In the genomic region with DNA sequence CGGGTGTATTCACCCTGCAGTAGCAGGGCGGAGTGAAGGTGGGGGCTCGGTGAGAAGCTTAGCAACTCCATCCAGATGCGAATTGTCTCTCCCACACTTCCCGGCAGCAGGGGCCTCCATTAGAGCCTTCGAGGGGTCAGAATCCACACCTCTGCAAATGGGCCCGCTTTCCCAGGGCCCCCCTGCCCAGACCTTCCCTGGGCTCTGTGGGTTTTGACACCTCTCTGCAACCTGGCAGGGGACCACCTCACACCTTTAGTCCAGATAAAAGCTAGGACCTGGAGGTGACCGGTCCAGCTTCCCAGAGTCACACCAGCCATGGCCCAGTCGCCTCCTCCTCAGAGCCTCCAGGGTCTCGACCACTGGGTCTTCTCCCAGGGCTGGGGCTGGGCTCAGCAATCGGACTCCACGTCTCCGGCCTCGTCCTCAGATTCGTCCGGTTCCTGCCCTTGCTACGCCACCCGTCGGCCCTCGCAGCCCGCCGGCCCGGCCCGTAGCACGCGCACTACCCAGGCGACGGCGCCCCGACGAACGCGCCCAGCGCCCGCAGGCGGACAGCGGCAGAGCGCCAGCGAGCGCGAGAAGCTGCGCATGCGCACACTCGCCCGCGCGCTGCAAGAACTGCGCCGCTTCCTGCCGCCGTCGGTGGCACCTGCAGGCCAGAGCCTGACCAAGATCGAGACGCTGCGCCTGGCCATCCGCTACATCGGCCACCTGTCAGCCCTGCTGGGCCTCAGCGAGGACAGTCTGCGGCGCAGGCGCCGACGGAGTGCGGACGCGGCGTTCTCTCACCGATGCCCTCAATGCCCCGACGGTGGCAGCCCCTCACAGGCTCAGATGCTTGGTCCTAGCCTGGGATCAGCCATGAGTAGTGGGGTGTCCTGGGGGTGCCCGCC, we compare ENCODE assay signal across 9 mouse cellular contexts. TPM values are rescaled to one million over a fixed set of nuclear protein-coding genes. Genes with fewer than 3 reads are reported as not detected.
DNase-seq lines count a peak whose midpoint lies in the region; ATAC-seq and TF ChIP-seq lines count a peak whose summit lies in the region.
"Had no signal": no experiment of that assay in that cellular context is flagged by ENCODE, and none has a peak within 500 bp of the region (broad histone marks: within the 10 kb centered on the region; RNA-seq: fewer than 3 reads in every experiment).

A gene (plus strand): TSS at position 117 of the 896 bp plus-strand sequence.

- peak; percentile 57 for TF ChIP-seq POLR2A in testis, adult 2 months (IDR thresholded peaks at IDR 0.05; ENCODE audit: control insufficient read depth, low read depth, low read length)

- DNase-seq in CD4-positive, CD25-positive, alpha-beta regulatory T cell, adult 2 months (ENCODE audit: low read depth, low spot score), result peak; percentile 92
- peak; percentile 43 for DNase-seq in brain, embryonic 18.5 days (ENCODE audit: low read depth, low spot score)
- peak; percentile 78 for DNase-seq in forelimb bud, embryonic 11.5 days (ENCODE audit: low read depth, low spot score)
- peak; percentile 75 for DNase-seq in hindbrain, embryonic 10.5 days (ENCODE audit: low spot score)
- peak; percentile 36 for DNase-seq in layer of hippocampus, adult 9-11 months
- DNase-seq in lung, embryonic 14.5 days, result peak; percentile 92

- H3K4me1 ChIP-seq in hindbrain, embryonic 10.5 days (replicated peaks), result peaks cover 10% of the 10 kb centered on the region
- H3K4me1 ChIP-seq in lung, embryonic 14.5 days (ENCODE audit: insufficient read depth), result no peaks in the 10 kb centered on the region
- H3K4me1 ChIP-seq in testis, adult 2 months (ENCODE audit: control insufficient read depth, insufficient read depth, low read length), result peaks cover 10% of the 10 kb centered on the region

- peak within 1 kb of the TSS; percentile 49 for H3K4me3 ChIP-seq in hindbrain, embryonic 10.5 days
- H3K4me3 ChIP-seq in lung, embryonic 14.5 days (ENCODE audit: low read depth, low read length), result peak within 1 kb of the TSS; percentile 29
- peak within 1 kb of the TSS; percentile 85 for H3K4me3 ChIP-seq in testis, adult 2 months (ENCODE audit: control insufficient read depth, low read depth, low read length)

- peaks cover 40% of the 10 kb centered on the region for H3K27me3 ChIP-seq in hindbrain, embryonic 10.5 days (ENCODE audit: insufficient read depth, poor library complexity, severe bottlenecking)
- H3K27me3 ChIP-seq in lung, embryonic 14.5 days (ENCODE audit: insufficient read depth, low read length), result peaks cover 26% of the 10 kb centered on the region
- no peaks in the 10 kb centered on the region for H3K27me3 ChIP-seq in testis, adult 2 months (ENCODE audit: control insufficient read depth, insufficient read depth, low read length)

- peak within 1 kb of the TSS; percentile 66 for H3K4me2 ChIP-seq in lung, embryonic 14.5 days

- no peaks in the 10 kb centered on the region for H3K9me3 ChIP-seq in hindbrain, embryonic 10.5 days
- H3K9me3 ChIP-seq in lung, embryonic 14.5 days (ENCODE audit: low read depth, low read length), result no peaks in the 10 kb centered on the region

- peak within 1 kb of the TSS; percentile 78 for H3K27ac ChIP-seq in hindbrain, embryonic 10.5 days
- no peak within 1 kb of the TSS for H3K27ac ChIP-seq in lung, embryonic 14.5 days (ENCODE audit: low read depth)
- peak within 1 kb of the TSS; percentile 10; the same call in 1 of the 2 replicates for H3K27ac ChIP-seq in testis, adult 2 months (ENCODE audit: control insufficient read depth, insufficient read depth, low read depth, low read length)

- no peaks in the 10 kb centered on the region for H3K36me3 ChIP-seq in hindbrain, embryonic 10.5 days
- no peaks in the 10 kb centered on the region for H3K36me3 ChIP-seq in lung, embryonic 14.5 days (ENCODE audit: insufficient read depth)
- no peaks in the 10 kb centered on the region for H3K36me3 ChIP-seq in testis, adult 2 months (ENCODE audit: control insufficient read depth, insufficient read depth, low read length)

- no peak for TF ChIP-seq CTCF in lung, embryonic 14.5 days (IDR thresholded peaks at IDR 0.05; ENCODE audit: low read depth)
- no peak for TF ChIP-seq CTCF in testis, adult 2 months (IDR thresholded peaks at IDR 0.05; ENCODE audit: control insufficient read depth, insufficient read depth, insufficient replicate concordance, low read depth, low read length)

- 19% methylated on average over 71 of the region's 71 CpGs for WGBS in hindbrain, embryonic 10.5 days
- WGBS in lung, embryonic 14.5 days, result 8% methylated on average over 71 of the region's 71 CpGs

- H3K9ac ChIP-seq in lung, embryonic 14.5 days, result peak within 1 kb of the TSS; percentile 16; the same call in 1 of the 2 replicates

- peak; percentile 65 for ATAC-seq in lung, embryonic 14.5 days (ENCODE audit: insufficient read depth)
- ATAC-seq in neutrophil, adult 5-6 weeks (ENCODE audit: extremely low read depth, insufficient number of reproducible peaks, low FRiP score, poor library complexity, severe bottlenecking), result 0 out of 2 replicates have a peak, but pooled peaks have one; percentile 16
- ATAC-seq: Patski had no signal

RNA-seq across cellular contexts. Expression of the gene that starts here (rescaled TPM):
- polyA plus RNA-seq in hindbrain, embryonic 10.5 days (2016; fragmentation: Nextera tagmentation; extraction: Ambion mirVana), result 0.37 and 0.55 TPM in 2 replicates
- 0.19 and 0.28 TPM in 2 replicates for polyA plus RNA-seq in lung, embryonic 14.5 days (2014; fragmentation: Nextera tagmentation; extraction: Ambion mirVana)
- not detected in 2 replicates for total RNA-seq in neutrophil, adult 5-6 weeks (2017)
- polyA plus RNA-seq in testis, adult 2 months (2012; rRNA removed), result 6.4 and 7.0 TPM in 2 replicates

Comparison
In these comparisons a context has a peak if more than half of its experiments do, and no peak if none do; other contexts are left out.
1. Peak in DNase-seq, H3K4me3 ChIP-seq and H3K27ac ChIP-seq in hindbrain, embryonic 10.5 days; RNA of the gene not detected or under 1 TPM.
2. Peak in DNase-seq, ATAC-seq, H3K4me3 ChIP-seq, H3K9ac ChIP-seq and H3K4me2 ChIP-seq in lung, embryonic 14.5 days; RNA of the gene not detected or under 1 TPM.
3. Peak in ATAC-seq in neutrophil, adult 5-6 weeks; RNA of the gene not detected or under 1 TPM.
4. DNase-seq: peak in every context shown above with its lines; median percentile 92 in CD4-positive, CD25-positive, alpha-beta regulatory T cell, adult 2 months; 92 in lung, embryonic 14.5 days; 78 in forelimb bud, embryonic 11.5 days; 75 in hindbrain, embryonic 10.5 days; 43 in brain, embryonic 18.5 days; 36 in layer of hippocampus, adult 9-11 months.
5. H3K4me3 ChIP-seq: peak in every context shown above with its lines; median percentile 85 in testis, adult 2 months; 49 in hindbrain, embryonic 10.5 days; 29 in lung, embryonic 14.5 days.